Mouse (Mus musculus) kidney, postnatal 10 days (tissue): ENCODE data around the gene Gm13277.
"Not testable (repeated sequence)": the region's sequence is repeated elsewhere in the genome, so short reads cannot be mapped to it uniquely, and the experiment has no call there.

Experiments used
- DNase-seq: peaks from one replicate; pipeline ENCODE4 v3.0.0; 2021; ENCODE audit warnings: mixed read lengths

Gm13277 gene

GRCm38 (mm10) chr4:88788402-88788801 is at the start of gene Gm13277:
Gm13277 (plus strand) TSS chr4:88788632.
- DNase-seq: peak; percentile 84

GRCm38 (mm10) chr4:88739036-88739435 is 49.4 kb upstream of the Gm13277 start:
- no peak for DNase-seq

GRCm38 (mm10) chr4:88741426-88741825 is 47.0 kb upstream of the Gm13277 start:
- DNase-seq: no peak

- DNase-seq: no peak
Observed at GRCm38 (mm10) chr4:88742771-88743371, 45.6 kb upstream of the Gm13277 start.

DNA sequence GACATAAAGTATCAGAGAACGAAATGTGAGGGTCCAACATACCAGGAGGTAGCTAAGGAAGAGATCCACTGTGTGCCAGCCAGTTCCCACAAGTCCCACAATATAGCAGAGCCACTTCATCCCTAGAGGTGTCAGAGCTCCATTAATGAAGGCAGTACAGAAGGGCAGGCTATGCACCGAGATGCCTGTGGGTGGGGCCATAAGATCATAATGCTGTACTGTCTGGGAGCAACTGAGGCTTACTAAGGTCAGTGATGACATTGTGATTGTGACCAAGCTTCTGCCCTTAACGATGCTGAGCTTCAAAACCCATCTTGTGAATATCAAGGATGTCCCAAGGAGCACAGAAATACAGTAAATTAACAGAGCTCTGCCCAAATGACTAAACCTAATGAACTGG is 44.2 kb upstream of the Gm13277 start:
- no peak for DNase-seq

- no peak for DNase-seq
Observed at GRCm38 (mm10) chr4:88749926-88750325, 38.5 kb upstream of the Gm13277 start.

- peak; percentile 66 for DNase-seq
Observed at GRCm38 (mm10) chr4:88754818-88755340, 33.6 kb upstream of the Gm13277 start, which contains the start of gene Gm13271. Gm13271 (plus strand) TSS chr4:88754868.

DNA sequence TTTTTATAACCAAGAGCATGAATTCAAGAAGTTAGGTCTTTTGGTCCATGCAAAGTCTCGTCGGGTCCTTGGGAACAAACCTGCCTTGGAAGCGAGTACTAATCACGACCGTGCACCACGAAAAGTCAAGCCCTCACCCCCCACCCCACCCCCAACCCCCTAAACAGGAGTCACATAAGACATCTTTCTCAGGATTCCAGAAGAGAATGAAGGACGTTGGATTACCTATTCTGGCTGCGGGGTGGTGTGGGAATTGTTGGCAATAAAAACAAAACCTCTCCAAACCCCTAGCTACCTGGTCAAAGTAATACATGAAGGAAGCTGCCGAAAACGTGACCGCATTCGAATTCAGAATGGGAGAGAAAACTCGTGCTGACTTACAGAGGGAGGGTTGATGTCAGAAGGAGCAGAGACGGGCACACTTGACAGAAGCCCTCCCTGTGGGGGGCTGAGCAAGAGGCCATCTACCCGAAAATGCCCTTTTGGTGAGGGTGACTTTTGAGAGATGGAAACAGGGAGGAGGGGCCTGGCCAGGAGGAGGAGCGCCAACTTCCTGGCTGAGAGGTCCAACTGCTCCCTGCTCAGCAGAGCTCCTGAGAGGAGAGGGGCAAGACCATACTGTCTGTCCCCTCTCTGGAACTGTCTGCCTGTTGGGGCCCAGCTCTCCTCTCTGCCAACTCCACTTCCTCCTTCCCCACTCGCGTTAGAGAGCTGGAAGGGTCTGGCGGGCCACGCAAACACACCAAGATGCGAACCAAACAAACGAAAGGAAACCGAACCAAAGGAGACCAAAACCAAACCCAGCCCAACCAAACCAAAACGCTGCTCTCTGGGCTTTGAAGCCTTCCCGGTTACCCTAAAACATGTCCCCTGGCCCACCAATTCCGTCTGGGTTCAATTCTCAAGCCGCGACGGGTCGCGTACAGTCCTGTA is 31.6 kb upstream of the Gm13277 start:
- not testable (repeated sequence) for DNase-seq

- DNase-seq: peak; percentile 90
Observed at GRCm38 (mm10) chr4:88757628-88758031, 30.8 kb upstream of the Gm13277 start.

DNA sequence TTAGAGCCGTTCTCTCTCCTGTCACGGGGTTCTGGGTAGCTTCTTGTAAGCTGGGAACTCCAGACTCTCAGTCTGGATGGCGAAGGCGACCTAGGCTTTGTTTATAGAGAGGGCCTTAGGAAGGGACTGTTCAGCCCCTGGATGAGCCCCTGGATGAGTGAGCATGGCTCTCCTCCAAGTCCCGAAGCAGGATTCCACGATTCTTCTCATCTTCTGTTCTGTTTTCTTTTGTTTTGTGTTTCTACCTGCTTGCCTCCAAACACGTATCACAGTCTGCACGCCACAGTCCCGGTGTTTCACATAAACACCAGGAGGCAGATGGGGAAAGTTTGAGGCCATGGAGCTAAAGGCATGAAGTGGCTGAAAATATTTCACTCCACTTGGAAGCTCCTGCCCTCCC is 29.7 kb upstream of the Gm13277 start:
- DNase-seq: not testable (repeated sequence)

GRCm38 (mm10) chr4:88759610-88760268 is 28.7 kb upstream of the Gm13277 start, which contains the start of gene Gm13283:
Gm13283 (plus strand) TSS chr4:88760119.
- peak; percentile 52 for DNase-seq

DNA sequence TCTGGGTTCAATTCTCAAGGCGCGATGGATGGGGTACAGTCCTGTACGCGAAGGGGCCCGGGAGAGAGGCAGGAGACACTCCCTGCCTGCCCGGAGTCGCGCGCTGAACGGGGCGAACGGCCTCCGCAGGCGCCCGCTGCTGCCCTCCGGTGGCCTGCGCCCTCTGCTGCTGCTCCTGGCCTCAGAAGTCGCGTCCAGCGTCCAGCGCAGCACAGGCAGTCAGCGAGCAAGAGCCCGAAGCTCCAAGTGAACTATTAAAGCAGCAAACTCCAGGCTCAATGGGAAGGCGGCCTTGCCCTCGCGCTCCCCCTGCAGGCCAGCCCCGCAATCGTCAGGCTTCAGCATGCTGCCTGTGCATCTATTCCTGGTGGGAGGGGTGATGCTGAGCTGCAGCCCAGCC is 28.0 kb upstream of the Gm13277 start:
- peak; percentile 87 for DNase-seq

GRCm38 (mm10) chr4:88761776-88762175 is 26.7 kb upstream of the Gm13277 start:
- DNase-seq: peak; percentile 74

DNA sequence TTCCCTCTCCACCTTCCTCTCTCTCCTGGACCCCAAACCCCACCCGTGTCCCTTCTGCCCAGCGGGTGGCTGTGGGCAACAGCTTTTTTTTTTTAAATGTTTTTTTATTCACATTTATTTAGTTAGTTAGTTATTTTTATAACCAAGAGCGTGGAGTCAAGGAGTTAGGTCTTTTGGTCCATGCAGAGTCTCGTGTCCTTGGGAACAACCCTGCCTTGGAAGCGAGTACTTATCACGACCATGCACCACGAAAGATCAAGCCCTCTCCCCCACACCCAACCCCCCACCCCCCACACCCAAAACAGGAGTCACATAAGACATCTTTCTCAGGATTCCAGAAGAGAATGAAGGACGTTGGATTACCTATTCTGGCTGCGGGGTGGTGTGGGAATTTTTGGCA is 26.1 kb upstream of the Gm13277 start:
- peak; percentile 21 for DNase-seq

GRCm38 (mm10) chr4:88763384-88764018 is 24.9 kb upstream of the Gm13277 start:
- DNase-seq: peak; percentile 74

DNA sequence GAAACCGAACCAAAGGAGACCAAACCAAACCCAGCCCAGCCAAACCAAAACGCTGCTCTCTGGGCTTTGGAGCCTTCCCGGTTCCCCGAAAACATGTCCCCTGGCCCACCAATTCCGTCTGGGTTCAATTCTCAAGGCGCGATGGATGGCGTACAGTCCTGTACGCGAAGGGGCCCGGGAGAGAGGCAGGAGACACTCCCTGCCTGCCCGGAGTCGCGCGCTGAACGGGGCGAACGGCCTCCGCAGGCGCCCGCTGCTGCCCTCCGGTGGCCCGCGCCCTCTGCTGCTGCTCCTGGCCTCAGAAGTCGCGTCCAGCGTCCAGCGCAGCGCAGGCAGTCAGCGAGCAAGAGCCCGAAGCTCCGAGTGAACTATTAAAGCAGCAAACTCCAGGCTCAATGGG is 14.9 kb upstream of the Gm13277 start, which contains the start of gene Gm13290:
TSS of gene Gm13290 (plus strand) at position 301 of the 400 bp plus-strand sequence.
- DNase-seq: not testable (repeated sequence)

GRCm38 (mm10) chr4:88776622-88777021 is 11.8 kb upstream of the Gm13277 start, which contains the start of gene Gm13289:
Gm13289 (plus strand) TSS chr4:88776922.
- DNase-seq: not testable (repeated sequence)

- DNase-seq: not testable (repeated sequence)
Observed at GRCm38 (mm10) chr4:88779550-88779949, 8.9 kb upstream of the Gm13277 start, which contains the start of gene Gm13272. Gm13272 (plus strand) TSS chr4:88779850.

GRCm38 (mm10) chr4:88780320-88780719 is 8.1 kb upstream of the Gm13277 start:
- DNase-seq: peak; percentile 15

- not testable (repeated sequence) for DNase-seq
Observed at GRCm38 (mm10) chr4:88781831-88782230, 6.6 kb upstream of the Gm13277 start, which contains the start of gene Ifnz. Ifnz (plus strand) TSS chr4:88782131.

DNA sequence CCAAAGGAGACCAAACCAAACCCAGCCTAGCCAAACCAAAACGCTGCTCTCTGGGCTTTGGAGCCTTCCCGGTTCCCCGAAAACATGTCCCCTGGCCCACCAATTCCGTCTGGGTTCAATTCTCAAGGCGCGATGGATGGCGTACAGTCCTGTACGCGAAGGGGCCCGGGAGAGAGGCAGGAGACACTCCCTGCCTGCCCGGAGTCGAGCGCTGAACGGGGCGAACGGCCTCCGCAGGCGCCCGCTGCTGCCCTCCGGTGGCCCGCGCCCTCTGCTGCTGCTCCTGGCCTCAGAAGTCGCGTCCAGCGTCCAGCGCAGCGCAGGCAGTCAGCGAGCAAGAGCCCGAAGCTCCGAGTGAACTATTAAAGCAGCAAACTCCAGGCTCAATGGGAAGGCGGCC is 6.1 kb upstream of the Gm13277 start:
- DNase-seq: peak; percentile 13

GRCm38 (mm10) chr4:88785409-88785808 is 3.0 kb upstream of the Gm13277 start, which contains the start of gene Gm13276:
Gm13276 (plus strand) TSS chr4:88785709.
- DNase-seq: not testable (repeated sequence)
